Mouse (Mus musculus): ENCODE measurements around the gene Ctsf. TPM values are rescaled to one million over a fixed set of nuclear protein-coding genes. Genes with fewer than 3 reads are reported as not detected.
A peak's percentile ranks its signal among the peaks of the same experiment; 100 is the strongest.

Gene Ctsf
- total RNA-seq, 1 experiment from 2014 or later, result 0.23 TPM

GRCm38 (mm10) chr19:4899888-4900287 lies 45.0 kb downstream of the Ctsf start:
- ATAC-seq (ENCODE audit: extremely low read depth, insufficient number of reproducible peaks, low FRiP score, poor library complexity, severe bottlenecking), result no peak

GRCm38 (mm10) chr19:4905979-4906794 lies 51.3 kb downstream of the Ctsf start, which contains the start of gene Bbs1:
Gene Bbs1 (minus strand): TSS chr19:4906628.
- ATAC-seq (ENCODE audit: extremely low read depth, insufficient number of reproducible peaks, low FRiP score, poor library complexity, severe bottlenecking), result peak; percentile 57; the same call in 1 of the 2 replicates

- ATAC-seq (ENCODE audit: extremely low read depth, insufficient number of reproducible peaks, low FRiP score, poor library complexity, severe bottlenecking), result 0 out of 2 replicates have a peak, but pooled peaks have one; percentile 18
These were observed 53.2 kb downstream of the Ctsf start for GRCm38 (mm10) chr19:4908107-4908506.

- ATAC-seq (ENCODE audit: extremely low read depth, insufficient number of reproducible peaks, low FRiP score, poor library complexity, severe bottlenecking), result no peak
These were observed 54.4 kb downstream of the Ctsf start for GRCm38 (mm10) chr19:4909376-4909775.

Other genes starting within 250 kb of the Ctsf start
- not detected in 2 replicates for gene Lrfn4, start 239.5 kb upstream of the Ctsf start, total RNA-seq (2017)
- 19.2 and 24.2 TPM in 2 replicates for gene Rce1, start 229.5 kb upstream of the Ctsf start, total RNA-seq (2017)
- gene Gm960, start 156.5 kb upstream of the Ctsf start, total RNA-seq (2017), result not detected in 2 replicates
- gene Sptbn2, start 144.0 kb upstream of the Ctsf start, total RNA-seq (2017), result not detected in 2 replicates
- gene Rbm4b, start 98.6 kb upstream of the Ctsf start, total RNA-seq (2017), result 20.4 and 32.4 TPM in 2 replicates
- gene Rbm4, start 61.2 kb upstream of the Ctsf start, total RNA-seq (2017), result 84.6 and 93.8 TPM in 2 replicates
- 17.3 and 24.4 TPM in 2 replicates for gene Gm21992, start 43.5 kb upstream of the Ctsf start, total RNA-seq (2017)
- 16.6 and 19.0 TPM in 2 replicates for gene Rbm14, start 43.5 kb upstream of the Ctsf start, total RNA-seq (2017)
- gene Ccs, start 15.8 kb upstream of the Ctsf start, total RNA-seq (2017), result 10.9 and 16.5 TPM in 2 replicates
- not detected in 2 replicates for gene Ccdc87, start 15.8 kb upstream of the Ctsf start, total RNA-seq (2017)
- gene Actn3, start 22.8 kb downstream of the Ctsf start, total RNA-seq (2017), result not detected in 2 replicates
- 8.4 and 9.9 TPM in 2 replicates for gene Zdhhc24, start 23.5 kb downstream of the Ctsf start, total RNA-seq (2017)
- 2.2 and 2.5 TPM in 2 replicates for gene Bbs1, start 51.5 kb downstream of the Ctsf start, total RNA-seq (2017)
- gene Dpp3, start 73.2 kb downstream of the Ctsf start, total RNA-seq (2017), result 37.8 and 42.8 TPM in 2 replicates
- gene Peli3, start 88.0 kb downstream of the Ctsf start, total RNA-seq (2017), result 0.25 and 0.70 TPM in 2 replicates
- 11.2 and 14.5 TPM in 2 replicates for gene Mrpl11, start 107.0 kb downstream of the Ctsf start, total RNA-seq (2017)
- gene Npas4, start 135.2 kb downstream of the Ctsf start, total RNA-seq (2017), result not detected in 2 replicates
- gene Slc29a2, start 168.7 kb downstream of the Ctsf start, total RNA-seq (2017), result 1.2 TPM in 1 of 2 replicates, not detected in the other
- 0.49 and 0.81 TPM in 2 replicates for gene B4gat1, start 183.7 kb downstream of the Ctsf start, total RNA-seq (2017)
- gene AC124502.3, start 183.8 kb downstream of the Ctsf start, total RNA-seq (2017), result 2.3 and 4.3 TPM in 2 replicates
- gene Brms1, start 186.2 kb downstream of the Ctsf start, total RNA-seq (2017), result 31.8 and 34.6 TPM in 2 replicates
- 0.12 and 0.70 TPM in 2 replicates for gene Rin1, start 195.4 kb downstream of the Ctsf start, total RNA-seq (2017)
- gene Cd248, start 212.9 kb downstream of the Ctsf start, total RNA-seq (2017), result not detected in 2 replicates
- not detected in 2 replicates for gene Tmem151a, start 230.4 kb downstream of the Ctsf start, total RNA-seq (2017)
- gene Yif1a, start 233.4 kb downstream of the Ctsf start, total RNA-seq (2017), result 6.9 and 10.4 TPM in 2 replicates
- gene Cnih2, start 243.4 kb downstream of the Ctsf start, total RNA-seq (2017), result not detected in 2 replicates

Data from neutrophil, adult 5-6 weeks (primary cell).